Mouse (Mus musculus): ENCODE data around the gene Bcor. TPM values are rescaled to one million over a fixed set of nuclear protein-coding genes. Genes with fewer than 3 reads are reported as not detected.

Bcor gene
- polyA plus RNA-seq, 1 experiment from 2014 or later: 20.6 TPM

DNA sequence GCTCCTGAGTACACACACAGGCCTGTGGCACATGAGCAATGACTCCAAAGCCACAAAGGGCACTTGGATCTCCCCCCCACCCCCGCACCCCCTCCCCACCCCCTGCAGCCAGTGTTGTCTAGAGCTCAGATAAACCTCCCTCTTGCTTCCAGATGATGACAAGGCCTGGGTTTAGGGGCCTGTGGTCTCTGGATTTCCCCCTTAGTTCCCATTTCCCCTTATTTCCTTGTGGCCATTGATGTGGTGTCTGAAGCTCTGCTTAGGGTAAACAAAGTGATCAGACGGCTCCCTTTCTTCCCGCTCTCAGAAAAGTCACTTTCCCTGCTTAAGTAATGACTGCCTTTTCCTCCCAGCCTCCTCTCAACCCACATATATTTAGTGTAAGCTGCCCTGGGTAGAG is 35.6 kb downstream of the Bcor start:
- H3K9ac ChIP-seq (replicated peaks; ENCODE audit: low read depth, low read length): no peak overlapping the region
- no peaks in the 10 kb centered on the region for H3K9me3 ChIP-seq (ENCODE audit: control insufficient read depth, low read depth, low read length)
- H3K27ac ChIP-seq (ENCODE audit: low read length): no peak overlapping the region
- 24% methylated on average over 3 of the region's 3 CpGs for WGBS
- H3K4me3 ChIP-seq (ENCODE audit: low read depth, low read length): no peak overlapping the region
- no peaks in the 10 kb centered on the region for H3K27me3 ChIP-seq (ENCODE audit: control insufficient read depth, insufficient read depth, low read length)
- peaks cover 4% of the 10 kb centered on the region; the same call in 1 of the 2 replicates for H3K4me1 ChIP-seq (ENCODE audit: control insufficient read depth, insufficient read depth, low read length)
- no peak for ATAC-seq (ENCODE audit: insufficient number of reproducible peaks, insufficient read depth, low FRiP score, low read depth)
- no peak overlapping the region for H3K4me2 ChIP-seq (replicated peaks; ENCODE audit: low read depth, low read length)
- no peaks in the 10 kb centered on the region for H3K36me3 ChIP-seq (ENCODE audit: control insufficient read depth, insufficient read depth, low read length)

DNA sequence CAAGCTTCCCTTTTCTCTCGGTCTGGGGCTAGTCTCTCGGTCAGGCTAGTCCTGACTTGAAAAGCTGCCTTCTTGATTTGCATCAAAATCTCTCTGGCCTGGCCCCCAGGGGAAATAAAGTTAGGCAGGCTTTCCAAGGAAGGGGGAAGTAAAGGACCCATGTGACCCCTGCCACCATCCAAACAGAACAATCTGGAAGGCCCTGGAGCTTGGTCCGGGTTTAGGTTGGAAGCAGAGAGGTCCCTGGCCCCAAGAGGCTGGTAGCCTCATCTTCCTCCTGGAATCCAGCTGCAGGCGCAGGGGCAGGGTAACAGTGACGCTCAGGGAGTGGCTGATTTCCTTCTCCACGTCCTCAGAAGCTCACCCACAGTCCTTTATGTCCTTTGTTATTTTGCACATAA is 36.5 kb downstream of the Bcor start:
- no peak overlapping the region; the same call in 1 of the 2 replicates for H3K4me2 ChIP-seq (replicated peaks; ENCODE audit: low read depth, low read length)
- 12% methylated on average over 4 of the region's 6 CpGs for WGBS
- H3K4me3 ChIP-seq (ENCODE audit: low read depth, low read length): no peak overlapping the region
- no peaks in the 10 kb centered on the region for H3K36me3 ChIP-seq (ENCODE audit: control insufficient read depth, insufficient read depth, low read length)
- no peaks in the 10 kb centered on the region for H3K9me3 ChIP-seq (ENCODE audit: control insufficient read depth, low read depth, low read length)
- no peak overlapping the region for H3K9ac ChIP-seq (replicated peaks; ENCODE audit: low read depth, low read length)
- ATAC-seq (ENCODE audit: insufficient number of reproducible peaks, insufficient read depth, low FRiP score, low read depth): no peak
- H3K4me1 ChIP-seq (ENCODE audit: control insufficient read depth, insufficient read depth, low read length): 0 out of 2 replicates have a peak, but pooled peaks cover 4% of the 10 kb centered on the region
- H3K27me3 ChIP-seq (ENCODE audit: control insufficient read depth, insufficient read depth, low read length): no peaks in the 10 kb centered on the region
- no peak overlapping the region; the same call in 1 of the 2 replicates for H3K27ac ChIP-seq (ENCODE audit: low read length)

GRCm38 (mm10) chrX:12122594-12123331 is 37.4 kb downstream of the Bcor start:
- Histone ChIP-seq H3K9me3 (ENCODE audit: control insufficient read depth, low read depth, low read length) (no peaks in the 10 kb centered on the region), H3K4me1 (ENCODE audit: control insufficient read depth, insufficient read depth, low read length) (0 out of 2 replicates have a peak, but pooled peaks cover 4% of the 10 kb centered on the region), H3K27me3 (ENCODE audit: control insufficient read depth, insufficient read depth, low read length) (no peaks in the 10 kb centered on the region), H3K4me2 (replicated peaks; ENCODE audit: low read depth, low read length) (peak overlapping the region; percentile 29), H3K36me3 (ENCODE audit: control insufficient read depth, insufficient read depth, low read length) (no peaks in the 10 kb centered on the region), H3K4me3 (ENCODE audit: low read depth, low read length) (no peak overlapping the region; the same call in 1 of the 2 replicates), H3K9ac (replicated peaks; ENCODE audit: low read depth, low read length) (no peak overlapping the region), H3K27ac (ENCODE audit: low read length) (peak overlapping the region; percentile 81)
- WGBS: 17% methylated on average over 21 of the region's 21 CpGs
- ATAC-seq (ENCODE audit: insufficient number of reproducible peaks, insufficient read depth, low FRiP score, low read depth): peak; percentile 80

DNA sequence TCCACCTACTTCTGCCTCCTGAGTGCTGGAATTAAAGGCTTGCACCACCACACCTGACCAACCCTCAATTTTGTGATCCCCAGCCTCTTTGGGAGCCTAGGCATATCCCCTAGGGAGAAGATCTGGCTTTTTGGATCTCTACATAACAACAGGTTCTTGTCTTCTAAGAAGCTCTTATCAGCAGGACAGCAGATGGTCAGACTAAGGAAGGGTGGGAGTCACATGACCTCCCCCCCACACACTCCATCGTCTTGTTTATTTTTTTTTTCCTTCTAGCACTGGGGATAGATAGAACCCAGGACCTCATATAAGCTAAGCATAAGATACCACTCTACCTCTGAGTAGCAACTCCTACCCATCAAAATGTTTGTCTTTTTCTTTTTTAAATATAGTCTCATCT is 40.7 kb downstream of the Bcor start:
- Histone ChIP-seq H3K9ac (replicated peaks; ENCODE audit: low read depth, low read length) (no peak overlapping the region), H3K36me3 (ENCODE audit: control insufficient read depth, insufficient read depth, low read length) (no peaks in the 10 kb centered on the region), H3K27ac (ENCODE audit: low read length) (no peak overlapping the region), H3K4me2 (replicated peaks; ENCODE audit: low read depth, low read length) (no peak overlapping the region), H3K27me3 (ENCODE audit: control insufficient read depth, insufficient read depth, low read length) (no peaks in the 10 kb centered on the region), H3K4me1 (ENCODE audit: control insufficient read depth, insufficient read depth, low read length) (no peaks in the 10 kb centered on the region), H3K9me3 (ENCODE audit: control insufficient read depth, low read depth, low read length) (no peaks in the 10 kb centered on the region), H3K4me3 (ENCODE audit: low read depth, low read length) (no peak overlapping the region)
- no peak for ATAC-seq (ENCODE audit: insufficient number of reproducible peaks, insufficient read depth, low FRiP score, low read depth)
- 37% methylated on average over 1 of the region's 1 CpGs for WGBS

DNA sequence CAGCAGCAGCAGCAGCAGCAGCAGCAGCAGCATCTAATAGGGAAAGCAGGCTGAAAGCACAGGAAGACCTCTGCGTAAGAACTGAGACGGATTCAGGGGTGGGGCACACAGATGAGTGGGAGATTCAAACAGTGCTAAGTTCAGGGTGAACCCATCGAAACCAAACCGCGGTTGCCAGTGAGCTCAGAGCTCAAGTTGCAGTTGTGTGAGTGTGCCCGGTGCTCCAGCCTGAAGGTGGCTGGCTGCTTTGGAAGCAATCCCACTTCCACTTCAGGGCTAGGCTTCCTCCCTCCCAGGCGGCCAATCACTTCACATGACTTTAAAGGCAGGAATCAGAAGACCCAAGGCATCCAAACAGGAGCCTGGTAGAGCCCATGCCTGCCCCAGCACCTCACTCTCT is 44.0 kb downstream of the Bcor start:
- WGBS: 25% methylated on average over 7 of the region's 7 CpGs
- no peaks in the 10 kb centered on the region for H3K9me3 ChIP-seq (ENCODE audit: control insufficient read depth, low read depth, low read length)
- ATAC-seq (ENCODE audit: insufficient number of reproducible peaks, insufficient read depth, low FRiP score, low read depth): no peak
- no peak overlapping the region for H3K27ac ChIP-seq (ENCODE audit: low read length)
- no peaks in the 10 kb centered on the region for H3K4me1 ChIP-seq (ENCODE audit: control insufficient read depth, insufficient read depth, low read length)
- no peak overlapping the region for H3K9ac ChIP-seq (replicated peaks; ENCODE audit: low read depth, low read length)
- no peaks in the 10 kb centered on the region for H3K27me3 ChIP-seq (ENCODE audit: control insufficient read depth, insufficient read depth, low read length)
- H3K36me3 ChIP-seq (ENCODE audit: control insufficient read depth, insufficient read depth, low read length): no peaks in the 10 kb centered on the region
- H3K4me2 ChIP-seq (replicated peaks; ENCODE audit: low read depth, low read length): no peak overlapping the region
- H3K4me3 ChIP-seq (ENCODE audit: low read depth, low read length): no peak overlapping the region

GRCm38 (mm10) chrX:12112166-12112565 is 48.0 kb downstream of the Bcor start:
- H3K9me3 ChIP-seq (ENCODE audit: control insufficient read depth, low read depth, low read length): no peaks in the 10 kb centered on the region
- no peak overlapping the region for H3K4me3 ChIP-seq (ENCODE audit: low read depth, low read length)
- H3K27ac ChIP-seq (ENCODE audit: low read length): no peak overlapping the region
- no peaks in the 10 kb centered on the region for H3K4me1 ChIP-seq (ENCODE audit: control insufficient read depth, insufficient read depth, low read length)
- no peaks in the 10 kb centered on the region for H3K27me3 ChIP-seq (ENCODE audit: control insufficient read depth, insufficient read depth, low read length)
- no peak overlapping the region for H3K9ac ChIP-seq (replicated peaks; ENCODE audit: low read depth, low read length)
- no peak for ATAC-seq (ENCODE audit: insufficient number of reproducible peaks, insufficient read depth, low FRiP score, low read depth)
- no peak overlapping the region for H3K4me2 ChIP-seq (replicated peaks; ENCODE audit: low read depth, low read length)
- no peaks in the 10 kb centered on the region for H3K36me3 ChIP-seq (ENCODE audit: control insufficient read depth, insufficient read depth, low read length)
- 71% methylated on average over 4 of the region's 4 CpGs for WGBS

GRCm38 (mm10) chrX:12110518-12110917 is 49.6 kb downstream of the Bcor start:
- ATAC-seq (ENCODE audit: insufficient number of reproducible peaks, insufficient read depth, low FRiP score, low read depth): no peak
- H3K4me2 ChIP-seq (replicated peaks; ENCODE audit: low read depth, low read length): no peak overlapping the region
- WGBS: 68% methylated on average over 6 of the region's 6 CpGs

DNA sequence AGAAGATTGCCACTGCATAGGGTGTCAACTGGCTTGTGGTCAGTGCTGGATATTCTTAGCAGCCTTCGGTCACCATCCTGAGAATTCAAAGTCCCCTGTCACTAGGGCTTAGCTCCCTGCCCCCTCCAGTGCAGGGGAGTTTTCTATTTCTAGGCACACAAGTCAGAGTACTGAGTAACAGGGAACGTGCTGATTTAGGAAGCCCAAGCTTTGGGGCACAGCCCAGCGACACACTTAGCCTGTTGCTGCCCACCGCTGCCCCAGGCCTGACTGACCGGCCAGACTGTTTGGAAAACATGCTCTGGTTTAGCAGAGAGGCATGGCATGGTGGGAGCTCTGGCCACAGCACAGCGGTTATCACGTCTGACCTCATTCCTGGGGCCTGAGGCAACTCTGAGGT is 54.8 kb downstream of the Bcor start:
- H3K4me3 ChIP-seq (ENCODE audit: low read depth, low read length): no peak overlapping the region
- no peaks in the 10 kb centered on the region for H3K9me3 ChIP-seq (ENCODE audit: control insufficient read depth, low read depth, low read length)
- H3K27me3 ChIP-seq (ENCODE audit: control insufficient read depth, insufficient read depth, low read length): no peaks in the 10 kb centered on the region
- no peak overlapping the region for H3K9ac ChIP-seq (replicated peaks; ENCODE audit: low read depth, low read length)
- no peaks in the 10 kb centered on the region for H3K4me1 ChIP-seq (ENCODE audit: control insufficient read depth, insufficient read depth, low read length)
- no peak overlapping the region for H3K27ac ChIP-seq (ENCODE audit: low read length)
- 77% methylated on average over 7 of the region's 7 CpGs for WGBS
- H3K36me3 ChIP-seq (ENCODE audit: control insufficient read depth, insufficient read depth, low read length): no peaks in the 10 kb centered on the region
- no peak for ATAC-seq (ENCODE audit: insufficient number of reproducible peaks, insufficient read depth, low FRiP score, low read depth)
- no peak overlapping the region for H3K4me2 ChIP-seq (replicated peaks; ENCODE audit: low read depth, low read length)

More at GRCm38 (mm10) chrX:12110518-12110917, 49.6 kb downstream of the Bcor start:
- H3K27ac ChIP-seq (ENCODE audit: low read length): no peak overlapping the region
- H3K36me3 ChIP-seq (ENCODE audit: control insufficient read depth, insufficient read depth, low read length): no peaks in the 10 kb centered on the region
- no peak overlapping the region for H3K9ac ChIP-seq (replicated peaks; ENCODE audit: low read depth, low read length)
- no peaks in the 10 kb centered on the region for H3K27me3 ChIP-seq (ENCODE audit: control insufficient read depth, insufficient read depth, low read length)
- no peaks in the 10 kb centered on the region for H3K9me3 ChIP-seq (ENCODE audit: control insufficient read depth, low read depth, low read length)
- H3K4me1 ChIP-seq (ENCODE audit: control insufficient read depth, insufficient read depth, low read length): no peaks in the 10 kb centered on the region
- no peak overlapping the region for H3K4me3 ChIP-seq (ENCODE audit: low read depth, low read length)
